Mouse (Mus musculus) cerebellum, postnatal 25 days (tissue): ENCODE results near the gene Spsb4.

Experiments used
- DNase-seq, 2 experiments: peaks; one replicate each; pipeline ENCODE4 v3.0.0; 2021; ENCODE audit warnings: mixed read lengths in 2 of 2

Spsb4 gene

GRCm38 (mm10) chr9:96977287-96978145 is 41.1 kb downstream of the Spsb4 start:
- DNase-seq = no peak

GRCm38 (mm10) chr9:96973091-96973490 is 45.6 kb downstream of the Spsb4 start:
- DNase-seq = peak; percentile 48 to 58

GRCm38 (mm10) chr9:96971625-96972404 is 46.8 kb downstream of the Spsb4 start:
- DNase-seq = no peak

GRCm38 (mm10) chr9:96967516-96967915 is 51.1 kb downstream of the Spsb4 start:
- DNase-seq = no peak

GRCm38 (mm10) chr9:96966465-96966864 is 52.2 kb downstream of the Spsb4 start:
- DNase-seq = no peak

- DNase-seq = peak; percentile 36 to 57
These were observed 55.0 kb downstream of the Spsb4 start for GRCm38 (mm10) chr9:96963443-96964215.

- no peak for DNase-seq
These were observed 55.9 kb downstream of the Spsb4 start for GRCm38 (mm10) chr9:96962714-96963113.

- peak in 1 of 2 experiments; percentile 48 for DNase-seq
These were observed 56.5 kb downstream of the Spsb4 start for GRCm38 (mm10) chr9:96961986-96962701.

- DNase-seq = peak; percentile 14 to 41
These were observed 57.6 kb downstream of the Spsb4 start for GRCm38 (mm10) chr9:96961006-96961405.

GRCm38 (mm10) chr9:96960241-96960640 is 58.4 kb downstream of the Spsb4 start:
- peak in 1 of 2 experiments; percentile 36 for DNase-seq

- no peak for DNase-seq
These were observed 59.2 kb downstream of the Spsb4 start for GRCm38 (mm10) chr9:96959469-96959868.

- DNase-seq = no peak
These were observed 60.5 kb downstream of the Spsb4 start for GRCm38 (mm10) chr9:96958009-96958615.

- no peak for DNase-seq
These were observed 61.3 kb downstream of the Spsb4 start for GRCm38 (mm10) chr9:96957298-96957865.

- no peak for DNase-seq
These were observed 61.9 kb downstream of the Spsb4 start for GRCm38 (mm10) chr9:96956646-96957297.

- DNase-seq = peak; percentile 10 to 20
These were observed 64.4 kb downstream of the Spsb4 start for GRCm38 (mm10) chr9:96954063-96954809.

GRCm38 (mm10) chr9:96953443-96953842 is 65.2 kb downstream of the Spsb4 start:
- DNase-seq = no peak

GRCm38 (mm10) chr9:96952310-96952975 is 66.2 kb downstream of the Spsb4 start:
- DNase-seq = no peak

- no peak for DNase-seq
These were observed 69.1 kb downstream of the Spsb4 start for GRCm38 (mm10) chr9:96949551-96949950.

- no peak for DNase-seq
These were observed 70.1 kb downstream of the Spsb4 start for GRCm38 (mm10) chr9:96948546-96948945.

GRCm38 (mm10) chr9:96947171-96947570 is 71.5 kb downstream of the Spsb4 start:
- DNase-seq = no peak
